Mouse (Mus musculus) forebrain, embryonic 14.5 days (tissue): ENCODE data around the gene Slc5a5. TPM values are rescaled to one million over a fixed set of nuclear protein-coding genes. Genes with fewer than 3 reads are reported as not detected.

Experiments used
- ATAC-seq: fragments of 200-750 bp; cut with Nextera tagmentation; 2 replicates; pipeline ENCODE4 v1.8.0; 2017; ENCODE audit warnings: mild to moderate bottlenecking, moderate library complexity
- DNase-seq: peaks from one replicate; pipeline ENCODE4 v3.0.0-alpha.2; 2015; ENCODE audit warnings: low spot score
- H3K27ac ChIP-seq: fragments of 300-500 bp; sonication (generic); 2 replicates; pipeline ENCODE4 v1.5.1; 2014; ENCODE audit warnings: low read depth, mild to moderate bottlenecking, control low read depth, low read length, moderate library complexity
- H3K27me3 ChIP-seq: fragments of 300-500 bp; sonication (generic); replicated peaks from 2 replicates; pipeline ENCODE4 v1.6.1; 2014; ENCODE audit warnings: low read length, control low read depth, mixed read lengths; ENCODE audit not compliant: control insufficient read depth, insufficient read depth
- H3K36me3 ChIP-seq: fragments of 300-500 bp; sonication (generic); 2 replicates; pipeline ENCODE4 v1.6.1; 2014; ENCODE audit warnings: low read length, control low read depth; ENCODE audit not compliant: control insufficient read depth, insufficient read depth
- H3K4me1 ChIP-seq: fragments of 300-500 bp; sonication (generic); 2 replicates; pipeline ENCODE4 v1.6.1; 2014; ENCODE audit warnings: antibody characterized with exemption, low read length, control low read depth; ENCODE audit not compliant: control insufficient read depth, insufficient read depth
- H3K4me2 ChIP-seq: fragments of 300-500 bp; sonication (generic); 2 replicates; pipeline ENCODE4 v1.6.1; 2014; ENCODE audit warnings: mild to moderate bottlenecking, control low read depth, low read length
- H3K4me3 ChIP-seq: fragments of 300-500 bp; sonication (generic); 2 replicates; pipeline ENCODE4 v1.5.1; 2014; ENCODE audit warnings: low read depth, low read length, control low read depth
- H3K9ac ChIP-seq: fragments of 300-500 bp; sonication (generic); 2 replicates; pipeline ENCODE4 v1.6.1; 2014; ENCODE audit warnings: mild to moderate bottlenecking, low read length, control low read depth, moderate library complexity
- H3K9me3 ChIP-seq: fragments of 300-500 bp; sonication (generic); replicated peaks from 2 replicates; pipeline ENCODE4 v1.6.1; 2016; ENCODE audit warnings: low read length, control low read depth, mixed read lengths; ENCODE audit not compliant: control insufficient read depth
- WGBS: fragments of 180-500 bp; shearing (Covaris S2); extraction: QIAGEN DNeasy Blood & Tissue Kit; methylation state at CpG from one replicate; pipeline ENCODE4 v1.1.7; 2014; 5-methylcytosine and 5-hydroxymethylcytosine counted together
- polyA plus RNA-seq: library from polyadenylated mRNA; unstranded; fragments of >200 nt; fragmentation: Nextera tagmentation; extraction: Ambion mirVana; gene quantifications from 2 replicates; pipeline ENCODE4 v1.2.1, GENCODE M21; 2014

Gene Slc5a5
- polyA plus RNA-seq, 1 experiment from 2014 or later, result 0.60 TPM

- DNase-seq (no peak), ATAC-seq (no peak)
- WGBS, result 87% methylated on average over 3 of the region's 3 CpGs
- Histone ChIP-seq H3K4me2 (no peak overlapping the region), H3K9ac (no peak overlapping the region), H3K27me3 (no peaks in the 10 kb centered on the region), H3K27ac (no peak overlapping the region), H3K9me3 (no peaks in the 10 kb centered on the region), H3K4me3 (no peak overlapping the region), H3K4me1 (no peaks in the 10 kb centered on the region), H3K36me3 (peaks cover 5% of the 10 kb centered on the region; the same call in 1 of the 2 replicates)
Measured at GRCm38 (mm10) chr8:70849333-70849990, 43.1 kb downstream of the Slc5a5 start.

- Histone ChIP-seq H3K4me2 (no peak overlapping the region), H3K27me3 (no peaks in the 10 kb centered on the region), H3K4me1 (no peaks in the 10 kb centered on the region), H3K9ac (no peak overlapping the region), H3K4me3 (no peak overlapping the region), H3K27ac (no peak overlapping the region), H3K9me3 (no peaks in the 10 kb centered on the region), H3K36me3 (no peaks in the 10 kb centered on the region)
- 58% methylated on average over 15 of the region's 15 CpGs for WGBS
- DNase-seq (no peak), ATAC-seq (no peak)
Measured at GRCm38 (mm10) chr8:70846371-70847154, 46.0 kb downstream of the Slc5a5 start.

- no peak for DNase-seq
- H3K36me3 ChIP-seq, result no peaks in the 10 kb centered on the region
- 45% methylated on average over 5 of the region's 5 CpGs for WGBS
Measured at GRCm38 (mm10) chr8:70845108-70845507, 47.4 kb downstream of the Slc5a5 start.

GRCm38 (mm10) chr8:70844523-70844922 lies 48.0 kb downstream of the Slc5a5 start:
- Histone ChIP-seq H3K27ac (no peak overlapping the region), H3K4me3 (no peak overlapping the region), H3K27me3 (no peaks in the 10 kb centered on the region), H3K4me2 (no peak overlapping the region), H3K36me3 (no peaks in the 10 kb centered on the region), H3K4me1 (no peaks in the 10 kb centered on the region), H3K9ac (no peak overlapping the region), H3K9me3 (no peaks in the 10 kb centered on the region)
- DNase-seq, result peak; percentile 89
- 1% methylated on average over 6 of the region's 6 CpGs for WGBS
- peak; percentile 11; the same call in 1 of the 2 replicates for ATAC-seq

More at GRCm38 (mm10) chr8:70845108-70845507, 47.4 kb downstream of the Slc5a5 start:
- Histone ChIP-seq H3K4me2 (no peak overlapping the region), H3K4me3 (no peak overlapping the region), H3K27me3 (no peaks in the 10 kb centered on the region), H3K27ac (no peak overlapping the region), H3K4me1 (no peaks in the 10 kb centered on the region), H3K9ac (no peak overlapping the region), H3K9me3 (no peaks in the 10 kb centered on the region)
- ATAC-seq, result no peak

GRCm38 (mm10) chr8:70843941-70844340 lies 48.6 kb downstream of the Slc5a5 start:
- H3K4me2 ChIP-seq, result no peak overlapping the region
- no peaks in the 10 kb centered on the region for H3K27me3 ChIP-seq
- H3K9me3 ChIP-seq, result no peaks in the 10 kb centered on the region
- 0 out of 2 replicates have a peak, but pooled peaks cover under 1% of the 10 kb centered on the region for H3K4me1 ChIP-seq
- ATAC-seq, result no peak
- no peak overlapping the region for H3K27ac ChIP-seq
- no peak overlapping the region for H3K4me3 ChIP-seq
- no peak for DNase-seq
- H3K9ac ChIP-seq, result no peak overlapping the region
- H3K36me3 ChIP-seq, result no peaks in the 10 kb centered on the region
- WGBS, result 91% methylated on average over 8 of the region's 8 CpGs

- H3K4me3 ChIP-seq, result no peak overlapping the region
- no peaks in the 10 kb centered on the region for H3K36me3 ChIP-seq
- peaks cover 5% of the 10 kb centered on the region; the same call in 1 of the 2 replicates for H3K4me1 ChIP-seq
- WGBS, result 88% methylated on average over 5 of the region's 5 CpGs
- no peaks in the 10 kb centered on the region for H3K27me3 ChIP-seq
- H3K9me3 ChIP-seq, result no peaks in the 10 kb centered on the region
- no peak overlapping the region for H3K27ac ChIP-seq
- ATAC-seq (no peak), DNase-seq (no peak)
- no peak overlapping the region for H3K4me2 ChIP-seq
- no peak overlapping the region for H3K9ac ChIP-seq
Measured at GRCm38 (mm10) chr8:70843214-70843773, 49.3 kb downstream of the Slc5a5 start.

GRCm38 (mm10) chr8:70842484-70842883 lies 50.1 kb downstream of the Slc5a5 start:
- H3K27ac ChIP-seq, result no peak overlapping the region
- no peak for DNase-seq

GRCm38 (mm10) chr8:70841147-70842072 lies 51.1 kb downstream of the Slc5a5 start:
- no peak overlapping the region for H3K27ac ChIP-seq
- WGBS, result 38% methylated on average over 22 of the region's 22 CpGs
- ATAC-seq, result no peak

More at GRCm38 (mm10) chr8:70842484-70842883, 50.1 kb downstream of the Slc5a5 start:
- no peak overlapping the region for H3K9ac ChIP-seq
- no peak overlapping the region for H3K4me2 ChIP-seq
- peaks cover 5% of the 10 kb centered on the region; the same call in 1 of the 2 replicates for H3K4me1 ChIP-seq
- H3K4me3 ChIP-seq, result no peak overlapping the region
- ATAC-seq, result no peak
- no peaks in the 10 kb centered on the region for H3K27me3 ChIP-seq
- 77% methylated on average over 25 of the region's 25 CpGs for WGBS
- no peaks in the 10 kb centered on the region for H3K9me3 ChIP-seq
- no peaks in the 10 kb centered on the region for H3K36me3 ChIP-seq

More at GRCm38 (mm10) chr8:70841147-70842072, 51.1 kb downstream of the Slc5a5 start:
- Histone ChIP-seq H3K9me3 (no peaks in the 10 kb centered on the region), H3K4me2 (no peak overlapping the region), H3K27me3 (no peaks in the 10 kb centered on the region), H3K9ac (no peak overlapping the region), H3K36me3 (no peaks in the 10 kb centered on the region), H3K4me3 (no peak overlapping the region), H3K4me1 (peaks cover 5% of the 10 kb centered on the region; the same call in 1 of the 2 replicates)
- DNase-seq, result peak; percentile 88
